Mouse (Mus musculus) erythroblast, embryonic 14.5 days (primary cell): ENCODE measurements around the gene Gp1ba.

Experiments
- GATA1 ChIP-seq: IDR thresholded peaks from 2 replicates; pipeline ENCODE4 v1.6.1; 2012; ENCODE audit warnings: low read length, inconsistent platforms, mixed read lengths
- TAL1 ChIP-seq: IDR thresholded peaks from 3 replicates; pipeline ENCODE4 v1.6.1; 2012; ENCODE audit warnings: low read length, inconsistent platforms, mixed read lengths

GRCm38 (mm10) chr11:70598451-70598953 is 40.4 kb upstream of the Gp1ba start:
- TF ChIP-seq GATA1 (no peak), TAL1 (no peak)
